Mouse (Mus musculus) liver, embryonic 14.5 days (tissue): Measurements from ENCODE around the gene Rab7.

Source experiments
- CTCF ChIP-seq: IDR thresholded peaks from 2 replicates; pipeline ENCODE4 v1.5.1; 2016; ENCODE audit warnings: antibody characterized with exemption, low read depth, control low read depth
- EP300 ChIP-seq: IDR thresholded peaks from 2 replicates; pipeline ENCODE4 v1.6.1; 2016; ENCODE audit warnings: antibody characterized with exemption, low read depth

DNA sequence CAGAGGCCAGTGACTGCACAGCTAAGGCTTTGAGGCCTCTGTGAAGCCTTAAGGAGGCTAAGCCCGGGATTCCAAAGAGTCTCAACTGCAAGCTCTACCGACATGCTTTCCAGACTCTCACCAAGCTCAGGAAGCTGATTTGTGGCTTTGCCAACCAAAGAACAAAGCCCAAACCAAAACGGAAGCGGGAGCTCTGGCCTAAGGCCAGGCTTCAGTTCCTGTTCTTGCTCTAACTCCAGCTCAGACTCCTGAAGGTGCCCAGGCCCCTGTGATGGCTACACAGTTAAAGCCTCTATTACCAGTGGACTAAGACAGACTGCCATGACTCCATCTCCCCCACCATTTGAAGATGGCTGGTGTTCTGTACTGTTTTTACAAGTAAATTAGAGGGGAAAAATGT is 20.0 kb upstream of the Rab7 start:
- no peak for TF ChIP-seq CTCF
- TF ChIP-seq EP300 = no peak
